Mouse (Mus musculus): ENCODE measurements around the gene Nrbp1.

Gene Nrbp1

DNA sequence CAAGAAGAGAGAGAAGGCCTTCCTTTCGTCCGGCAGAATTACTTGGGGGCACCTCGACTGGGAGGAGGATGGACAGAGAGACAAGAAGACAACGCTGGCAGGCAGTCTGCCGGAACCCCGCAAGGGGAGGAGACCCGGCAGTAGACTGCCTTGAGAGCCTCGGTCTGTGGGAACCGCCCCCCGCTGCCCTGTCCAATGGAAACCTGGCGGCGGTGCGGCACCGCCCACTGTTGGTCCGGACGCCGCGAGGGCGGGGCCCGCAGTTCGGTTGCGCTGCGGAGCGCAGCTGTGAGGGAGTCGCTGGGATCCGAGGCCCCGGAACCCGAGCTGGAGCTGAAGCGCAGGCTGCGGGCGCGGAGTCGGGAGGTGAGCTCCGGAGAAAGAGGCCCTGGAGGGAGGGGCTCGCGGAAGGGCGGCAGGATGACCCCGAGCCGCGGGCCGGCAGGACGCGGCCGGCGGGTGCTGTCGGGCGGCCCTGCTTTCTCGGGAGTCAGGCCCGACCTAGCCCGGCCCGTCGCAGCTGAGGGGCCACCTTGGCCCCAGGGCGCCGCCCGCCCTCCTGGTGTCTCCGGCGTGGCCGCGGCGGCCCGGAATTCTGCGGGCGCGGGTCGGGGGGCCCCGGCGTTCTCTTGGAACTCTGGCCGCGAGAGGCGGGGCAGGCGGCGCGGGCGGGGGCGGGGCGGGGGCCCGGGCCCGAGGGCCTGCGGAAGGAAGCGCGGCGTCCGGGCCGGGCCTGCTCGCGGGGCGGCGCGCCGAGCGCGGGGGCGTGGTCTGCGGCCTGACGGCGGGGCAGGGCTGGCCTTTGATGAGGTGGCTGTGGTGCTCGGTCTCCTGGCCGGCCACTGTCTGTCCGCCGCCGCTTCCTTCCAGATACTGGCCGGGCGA is at the start of gene Nrbp1, which contains the start of gene Gm9970:
Gene Nrbp1, plus strand, starts transcription at position 228 of the 885 bp plus-strand sequence.
Gene Gm9970, minus strand, starts transcription at position 596 of the 885 bp plus-strand sequence.
- DNase-seq, result peak; percentile 96

DNA sequence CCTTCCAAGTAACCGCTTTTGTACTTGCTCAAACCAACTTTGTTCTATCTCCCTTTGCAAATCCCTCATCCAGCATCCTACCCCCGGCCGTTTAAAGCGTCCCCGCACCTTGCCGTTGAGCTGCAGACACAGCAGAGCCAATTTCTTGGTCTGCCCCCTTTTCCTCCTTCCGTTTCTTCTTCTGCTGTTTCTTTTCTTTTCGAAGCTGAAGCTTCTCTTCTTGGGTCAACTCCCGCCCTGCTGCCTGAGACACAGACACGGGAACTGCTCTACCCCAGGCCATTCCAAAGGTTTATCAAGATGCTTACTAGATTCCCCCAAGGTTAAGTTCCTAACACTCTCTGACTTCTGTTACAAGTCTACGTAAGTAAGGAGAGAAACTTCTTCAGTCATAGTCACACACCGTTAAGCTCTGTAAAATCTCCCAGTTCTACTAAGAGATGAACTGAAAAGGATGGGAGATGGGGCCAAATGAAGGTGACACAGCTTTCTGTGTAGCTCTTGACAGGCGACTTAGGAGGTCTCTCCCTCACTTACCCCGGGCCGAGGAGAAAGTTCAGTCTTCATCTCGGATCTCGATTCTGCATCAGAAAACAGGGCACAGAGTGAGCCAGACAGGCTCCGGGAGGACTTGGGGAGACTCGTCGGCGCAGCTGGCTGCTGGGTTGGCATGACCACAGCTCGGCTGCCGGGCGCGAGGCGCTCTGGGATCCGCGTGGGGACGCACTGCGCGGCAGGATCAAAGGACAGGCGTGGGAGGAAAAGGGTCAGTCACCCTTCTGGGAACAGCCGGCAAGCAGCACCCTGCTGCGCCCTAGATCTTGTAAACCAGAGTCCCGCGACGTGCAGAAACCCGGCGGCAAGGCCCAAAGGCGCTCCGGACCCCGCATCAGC is 48.4 kb upstream of the Nrbp1 start:
- DNase-seq, result no peak

DNA sequence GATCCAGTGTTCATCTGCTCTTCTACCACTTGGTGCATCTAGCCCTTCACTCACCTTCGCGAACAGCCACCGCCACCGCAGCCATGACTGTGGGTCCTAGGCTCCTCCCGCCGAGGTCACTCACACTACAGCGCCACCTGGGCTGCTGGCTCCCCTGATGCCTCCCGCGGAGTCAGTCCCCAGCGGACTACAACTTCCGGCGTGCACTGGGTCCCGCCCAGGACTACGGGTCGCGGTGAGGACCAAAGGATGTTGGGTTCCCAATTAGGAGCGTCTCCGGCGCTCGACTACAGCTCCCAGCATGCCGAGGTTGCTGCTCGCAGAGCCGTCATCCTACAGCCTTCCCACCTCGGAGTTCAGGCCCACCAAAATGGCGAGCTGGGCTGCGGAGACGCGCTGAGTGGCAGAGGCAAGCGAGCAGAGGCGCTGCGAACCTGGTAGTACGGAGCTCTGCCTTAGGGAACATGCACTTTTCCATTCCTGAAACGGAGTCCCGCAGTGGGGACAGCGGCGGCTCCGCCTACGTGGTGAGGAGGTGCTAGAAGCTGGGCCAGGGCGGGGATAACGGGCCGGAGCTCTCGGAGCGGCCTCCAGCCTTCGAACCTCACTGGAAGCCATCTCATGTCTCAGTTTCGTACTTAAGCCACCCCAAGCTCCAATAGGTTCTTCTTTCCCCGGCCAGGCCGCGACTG is 47.6 kb upstream of the Nrbp1 start, which contains the start of the genes Snx17 and Eif2b4:
Gene Snx17, plus strand, starts transcription at position 289 of the 692 bp plus-strand sequence.
Gene Eif2b4, minus strand, starts transcription at position 492 of the 692 bp plus-strand sequence.
- peak; percentile 100 for DNase-seq

DNA sequence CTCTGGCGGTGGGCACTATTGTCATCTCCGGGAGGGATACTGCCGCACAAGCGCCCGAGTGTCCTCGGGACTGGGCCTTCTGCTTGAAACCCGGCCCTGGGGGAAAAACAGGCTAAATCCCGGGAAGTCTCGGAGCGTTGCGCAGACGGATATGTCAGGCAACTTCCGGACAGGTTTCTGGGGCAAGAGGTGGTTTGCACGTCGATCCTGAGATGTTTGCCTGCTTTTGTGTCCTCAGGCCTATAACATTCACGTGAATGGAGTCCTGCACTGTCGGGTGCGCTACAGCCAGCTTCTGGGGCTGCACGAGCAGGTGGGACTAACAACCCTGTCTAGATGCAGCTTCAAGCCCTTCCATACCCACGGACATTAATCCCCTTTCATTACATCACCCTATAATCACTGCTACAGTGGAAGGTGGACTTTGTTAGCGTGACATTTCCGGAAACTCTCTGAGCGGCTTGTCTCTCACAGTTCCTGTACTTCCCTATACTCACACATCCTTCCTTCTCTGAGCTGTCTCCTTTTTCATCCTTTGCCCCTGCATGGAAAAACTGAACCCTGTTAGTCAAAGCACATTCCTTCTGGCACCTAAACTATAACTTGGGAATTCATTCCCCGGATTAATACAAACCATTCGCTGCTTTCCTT is 46.9 kb upstream of the Nrbp1 start:
- DNase-seq, result no peak

DNA sequence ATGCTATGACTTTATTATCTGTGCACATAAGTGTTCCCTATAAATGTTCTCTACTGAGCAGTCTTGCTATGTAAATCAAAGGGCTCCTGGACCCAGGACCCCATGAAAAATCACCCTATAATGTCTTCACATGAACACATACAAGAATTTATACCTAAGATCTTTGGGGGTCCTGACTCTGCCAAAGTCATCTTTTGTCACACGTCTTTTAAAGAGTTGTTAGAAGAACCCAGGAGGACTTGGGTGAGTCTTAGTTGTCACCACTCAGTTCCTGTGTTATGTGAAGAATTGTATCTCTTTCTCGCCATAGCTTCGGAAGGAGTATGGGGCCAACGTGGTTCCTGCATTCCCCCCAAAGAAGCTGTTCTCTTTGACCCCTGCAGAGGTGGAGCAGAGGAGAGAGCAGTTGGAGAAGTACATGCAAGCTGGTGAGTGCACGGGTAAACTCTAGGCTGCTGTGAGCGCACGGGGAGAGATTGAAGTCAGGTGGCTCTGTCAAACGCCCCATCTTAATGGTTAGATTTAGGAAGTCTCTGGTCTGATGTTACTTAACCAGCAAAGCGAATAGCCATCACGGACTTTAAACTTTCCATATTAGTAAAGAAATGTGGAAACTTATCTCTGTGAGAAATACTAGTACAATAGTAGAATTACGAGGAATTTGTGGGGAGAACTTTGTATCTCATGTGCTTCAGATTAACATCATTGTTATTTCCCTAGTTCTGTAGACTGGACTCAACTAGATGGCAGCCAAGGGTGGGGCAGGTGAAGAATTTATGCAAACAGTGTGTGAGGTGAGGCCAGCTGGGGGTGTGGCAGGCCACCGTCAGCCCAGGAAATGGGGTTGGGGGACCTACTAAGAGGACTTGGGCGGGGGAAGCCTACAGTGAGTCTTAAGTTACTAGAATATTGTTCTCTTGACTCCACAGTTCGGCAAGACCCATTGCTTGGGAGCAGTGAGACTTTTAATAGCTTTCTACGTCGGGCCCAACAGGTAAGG is 45.9 kb upstream of the Nrbp1 start:
- DNase-seq, result no peak

DNA sequence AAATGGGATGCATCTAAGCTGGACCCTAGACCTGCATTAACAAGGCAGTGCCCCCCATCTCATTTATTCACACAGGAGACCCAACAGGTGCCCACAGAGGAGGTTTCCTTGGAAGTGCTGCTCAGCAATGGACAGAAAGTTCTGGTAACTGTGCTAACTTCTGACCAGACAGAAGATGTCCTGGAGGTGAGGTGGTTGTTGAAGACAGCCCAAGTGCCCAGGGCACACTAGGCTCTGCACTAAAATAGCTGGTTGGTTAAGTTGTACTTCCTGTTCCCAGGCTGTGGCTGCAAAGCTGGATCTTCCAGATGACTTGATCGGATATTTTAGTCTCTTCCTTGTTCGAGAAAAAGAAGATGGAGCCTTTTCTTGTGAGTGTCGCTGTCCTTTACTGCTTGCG is 45.0 kb upstream of the Nrbp1 start:
- no peak for DNase-seq

DNA sequence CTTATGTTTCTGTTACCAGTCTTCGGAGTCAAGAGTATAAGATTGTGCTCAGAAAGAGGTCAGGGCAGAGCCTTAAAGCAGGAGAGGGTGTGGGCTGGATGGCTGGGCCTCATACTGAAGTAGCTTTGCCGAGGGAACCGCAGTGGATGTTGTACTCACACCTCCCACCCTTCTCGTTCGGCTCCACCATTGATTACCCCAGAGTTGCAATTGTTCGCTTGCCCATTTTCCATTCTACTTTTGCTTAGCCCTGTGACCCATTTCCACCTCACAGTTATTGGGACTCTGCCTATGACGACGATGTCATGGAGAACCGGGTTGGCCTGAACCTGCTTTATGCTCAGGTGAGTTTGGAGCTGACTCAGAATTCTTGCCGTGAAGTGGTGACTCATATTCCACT is 44.5 kb upstream of the Nrbp1 start:
- no peak for DNase-seq

DNA sequence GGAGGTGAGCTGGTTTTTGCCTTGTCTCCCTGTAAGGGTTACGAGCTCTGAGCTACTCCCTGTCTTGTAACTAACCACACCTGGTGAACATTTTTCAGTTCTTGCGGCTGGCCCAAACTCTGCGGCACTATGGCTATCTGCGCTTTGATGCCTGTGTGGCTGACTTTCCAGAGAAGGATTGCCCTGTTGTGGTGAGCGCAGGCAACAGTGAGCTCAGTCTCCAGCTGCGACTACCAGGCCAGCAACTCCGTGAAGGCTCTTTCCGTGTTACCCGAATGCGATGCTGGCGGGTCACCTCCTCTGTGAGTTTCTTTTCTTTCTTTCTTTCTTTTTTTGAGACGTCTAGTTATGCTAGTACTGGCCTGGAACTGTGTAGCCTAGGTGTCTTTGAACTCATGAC is 43.6 kb upstream of the Nrbp1 start:
- no peak for DNase-seq

DNA sequence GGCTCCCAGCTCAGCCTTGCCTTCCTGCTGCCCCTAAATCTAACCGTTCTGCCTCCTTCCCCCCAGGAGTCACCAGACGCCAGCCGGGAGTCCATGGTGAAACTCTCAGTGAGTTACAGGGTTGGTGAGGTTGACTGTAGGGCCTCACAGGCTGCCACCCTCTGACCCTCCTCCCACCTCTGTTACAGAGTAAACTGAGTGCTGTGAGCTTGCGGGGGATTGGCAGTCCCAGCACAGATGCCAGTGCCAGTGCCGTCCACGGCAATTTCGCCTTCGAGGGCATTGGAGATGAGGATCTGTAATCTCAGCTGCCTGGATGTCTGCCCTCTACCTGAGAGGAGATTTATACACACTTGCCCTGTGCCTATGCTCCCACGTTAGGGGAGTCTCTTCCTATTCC is 42.5 kb upstream of the Nrbp1 start:
- DNase-seq, result no peak

DNA sequence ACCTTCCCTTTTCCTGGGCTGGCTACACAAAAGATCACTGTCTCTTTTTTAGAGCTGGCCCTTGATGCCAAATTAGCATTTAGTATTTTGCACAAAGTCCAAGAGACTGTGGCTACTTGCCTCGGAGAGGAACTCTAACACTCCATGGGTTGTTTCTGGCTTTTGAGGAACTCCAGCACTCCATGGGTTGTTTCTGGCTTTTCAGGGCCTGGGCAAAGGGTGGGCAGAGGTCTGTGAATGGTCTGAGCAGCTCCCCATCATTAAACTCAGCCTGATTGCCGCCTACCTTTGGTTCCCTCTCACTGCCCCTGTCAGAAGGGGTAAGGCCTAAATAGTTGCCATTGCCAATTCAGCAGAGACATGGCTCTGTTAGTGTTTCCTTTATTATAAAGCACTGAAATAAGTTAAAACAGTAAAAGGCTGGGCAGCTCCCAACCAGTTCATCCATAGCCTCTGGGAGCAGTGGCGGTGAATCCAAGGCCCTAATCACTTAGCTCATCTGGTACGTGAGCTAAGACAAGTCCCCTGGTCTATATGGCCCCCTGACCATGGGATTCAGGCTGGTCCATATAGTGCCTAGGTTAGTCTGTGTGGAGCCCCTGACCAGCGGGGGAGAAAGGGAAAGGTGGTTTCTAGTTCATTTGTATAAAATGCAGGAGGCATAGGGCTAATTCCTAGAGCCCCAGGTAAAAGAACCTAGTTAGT is 41.9 kb upstream of the Nrbp1 start:
- DNase-seq, result no peak

DNA sequence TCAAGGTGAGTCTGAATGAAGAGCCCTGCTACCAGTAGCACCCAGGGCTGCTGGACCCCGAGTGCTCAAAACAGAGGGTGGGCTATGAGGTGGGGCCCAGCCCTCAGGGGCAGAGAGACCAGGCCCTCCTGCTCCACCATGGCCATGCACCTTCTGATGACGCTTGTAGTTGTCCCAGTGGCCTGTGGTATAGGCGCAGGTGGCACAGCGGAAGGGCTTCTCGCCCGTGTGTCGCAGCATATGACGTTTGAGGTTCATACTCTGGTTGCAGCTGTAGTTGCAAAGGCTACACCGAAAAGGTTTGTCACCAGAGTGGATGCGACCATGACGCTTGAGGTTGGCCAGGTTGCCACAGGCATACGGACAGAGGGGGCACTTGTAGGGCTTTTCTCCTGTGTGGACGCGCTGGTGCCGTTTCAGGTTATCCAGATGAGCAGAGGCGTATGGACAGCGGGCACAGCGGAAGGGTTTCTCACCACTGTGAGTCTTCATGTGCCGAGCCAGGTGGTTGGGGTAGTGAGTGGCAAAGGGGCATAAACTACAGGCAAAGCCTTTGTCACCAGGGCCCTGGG is 41.3 kb upstream of the Nrbp1 start:
- DNase-seq, result no peak

DNA sequence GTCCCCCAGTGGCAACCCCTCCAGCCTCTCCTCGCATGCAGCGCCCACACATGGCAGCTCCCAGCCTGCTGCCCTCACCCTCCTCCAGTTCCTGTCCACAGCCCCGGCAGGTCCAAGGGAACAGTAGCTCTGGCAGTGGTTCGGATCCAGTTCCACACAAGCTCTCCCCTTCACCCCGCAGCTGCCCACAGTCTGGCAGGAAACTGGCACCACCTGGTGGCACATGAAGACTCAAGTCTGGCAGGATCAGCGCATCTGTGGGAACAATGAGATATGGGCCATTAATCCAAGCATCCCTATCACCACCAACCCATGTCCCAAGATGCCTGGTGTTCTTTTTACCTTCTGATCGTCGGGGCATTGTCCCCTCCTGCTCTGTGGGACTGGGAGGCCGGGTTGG is 40.8 kb upstream of the Nrbp1 start:
- no peak for DNase-seq

DNA sequence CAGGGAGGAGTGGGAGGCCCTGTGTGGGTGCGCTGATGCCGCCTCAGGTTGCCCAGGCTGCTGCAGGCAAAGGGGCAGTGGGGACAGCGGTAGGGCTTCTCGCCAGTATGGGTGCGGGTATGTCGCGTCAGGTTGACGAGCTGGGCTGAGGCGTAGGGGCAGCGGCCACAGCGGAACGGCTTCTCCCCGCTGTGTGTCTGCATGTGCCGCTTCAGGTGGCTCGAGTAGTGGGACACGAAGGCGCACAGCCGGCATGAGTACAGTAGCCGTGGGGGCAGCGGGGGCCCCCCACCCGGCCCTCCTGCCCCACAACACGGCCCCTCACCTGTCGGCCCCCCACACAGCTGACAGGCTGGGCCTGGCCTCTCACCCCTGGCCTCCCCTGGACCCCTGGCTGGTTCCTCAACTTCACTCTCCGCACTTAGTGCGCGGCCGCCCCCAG is 40.3 kb upstream of the Nrbp1 start:
- DNase-seq, result no peak

DNA sequence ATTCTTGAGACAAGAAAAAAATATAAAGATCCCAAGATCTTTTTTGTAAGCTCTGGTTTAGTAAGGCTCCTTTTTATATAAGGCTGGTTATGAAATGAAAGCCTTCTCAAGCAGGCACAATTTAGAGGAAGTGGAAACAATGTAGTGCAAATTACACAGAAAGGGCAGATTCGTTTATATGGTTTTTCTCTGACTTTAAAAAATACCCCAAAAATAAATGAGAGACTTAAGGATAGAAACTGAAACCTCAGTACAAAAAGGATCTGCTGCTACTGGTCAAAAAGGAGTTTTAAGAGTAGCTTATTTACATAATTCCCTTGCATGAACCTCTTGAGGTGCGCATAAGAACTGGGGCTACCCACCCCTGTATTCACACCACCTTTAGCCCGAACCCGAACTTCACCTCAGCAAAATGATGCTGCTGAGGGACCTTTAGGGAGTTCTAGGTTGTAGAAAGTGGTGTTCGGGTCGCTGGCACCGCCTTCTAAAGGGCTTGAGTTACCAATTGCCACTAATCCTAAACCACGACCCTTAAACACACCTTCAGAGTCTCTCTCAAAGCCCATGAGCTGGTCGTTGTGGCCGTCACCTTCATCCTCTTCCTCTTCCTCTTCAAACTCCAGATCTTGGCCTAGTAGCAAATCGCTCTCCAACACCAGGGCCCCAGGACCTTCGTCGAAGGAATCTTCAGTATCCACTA is 39.5 kb upstream of the Nrbp1 start:
- no peak for DNase-seq

DNA sequence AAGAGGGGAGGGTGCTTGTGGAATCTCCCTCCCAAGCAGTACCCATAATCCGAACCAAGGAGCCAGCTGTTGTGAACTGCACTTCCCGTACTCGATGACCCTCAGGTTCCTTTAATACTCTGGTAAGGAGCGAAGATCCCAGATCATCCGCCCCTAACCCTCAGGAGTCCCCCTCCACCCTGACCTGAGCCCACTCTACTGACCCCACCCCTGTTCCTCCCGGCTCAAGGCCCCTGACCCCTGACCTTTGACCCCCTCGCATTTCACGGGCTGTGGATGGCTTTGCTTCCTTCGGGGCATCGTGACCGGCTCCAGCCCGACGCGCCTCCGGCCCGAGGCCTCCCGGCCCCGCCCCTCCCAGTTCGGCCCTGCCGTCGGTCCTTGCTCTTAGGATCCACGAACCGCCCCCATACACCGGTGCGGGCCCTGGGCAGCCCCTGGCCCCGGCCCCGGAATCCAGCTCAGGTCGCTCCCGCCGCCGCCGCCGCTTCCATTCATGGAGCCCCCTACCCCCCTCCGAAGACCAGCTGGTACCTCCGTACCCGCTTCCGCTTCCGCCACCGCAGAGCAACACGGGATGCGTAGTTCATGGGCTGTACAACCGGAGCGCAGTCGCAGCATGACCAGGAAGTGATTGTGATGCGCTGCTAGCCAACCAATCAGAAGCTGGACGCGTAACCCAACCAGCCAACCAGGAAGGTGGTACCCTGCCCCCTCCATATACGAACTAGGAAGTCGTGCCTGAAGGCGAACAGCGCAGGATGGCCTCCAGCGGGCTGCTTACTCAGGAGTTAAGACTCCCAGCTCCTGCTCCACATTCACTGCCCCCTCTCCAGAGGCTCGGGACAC is 38.7 kb upstream of the Nrbp1 start, which contains the start of gene Zfp513:
Gene Zfp513, minus strand, starts transcription at position 562 of the 849 bp plus-strand sequence.
- peak; percentile 94 for DNase-seq

DNA sequence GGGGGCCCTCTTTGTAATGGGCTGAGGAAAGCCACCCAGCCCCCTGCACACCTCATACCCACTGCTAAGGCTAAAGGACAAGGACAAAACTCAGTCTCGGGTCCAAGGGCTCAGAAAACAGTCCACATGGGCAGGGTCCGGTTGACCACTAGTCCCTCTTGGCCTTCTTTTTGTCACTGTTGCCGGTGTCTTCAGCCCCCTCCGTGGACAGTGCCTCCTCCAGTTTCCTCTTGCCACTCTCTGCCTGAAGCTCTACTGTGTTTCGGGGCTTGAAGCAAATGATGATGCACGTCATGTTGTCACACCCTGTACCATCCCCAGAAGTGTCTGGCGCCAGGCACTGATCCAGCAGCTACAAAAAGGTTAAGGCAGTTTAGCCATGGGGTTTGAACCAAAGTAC is 37.7 kb upstream of the Nrbp1 start:
- DNase-seq, result no peak

DNA sequence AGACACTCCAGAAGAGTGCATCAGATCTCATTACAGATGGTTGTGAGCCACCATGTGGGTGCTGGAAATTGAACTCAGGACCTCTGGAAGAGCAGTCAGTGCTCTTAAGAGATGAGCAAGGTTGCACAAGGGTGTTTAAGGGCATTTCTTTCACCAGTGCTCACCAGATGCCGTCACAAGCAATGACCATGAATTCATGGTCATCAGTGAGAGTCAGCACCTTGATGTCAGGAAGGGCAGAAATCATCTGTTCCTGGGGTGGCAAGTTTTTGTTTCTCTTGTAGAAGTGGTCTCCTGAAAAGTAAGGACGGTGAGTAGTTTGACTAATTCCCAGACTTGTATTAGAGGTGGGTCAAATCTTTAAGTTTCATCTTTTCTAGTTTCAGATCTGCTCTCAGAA is 36.8 kb upstream of the Nrbp1 start:
- no peak for DNase-seq

DNA sequence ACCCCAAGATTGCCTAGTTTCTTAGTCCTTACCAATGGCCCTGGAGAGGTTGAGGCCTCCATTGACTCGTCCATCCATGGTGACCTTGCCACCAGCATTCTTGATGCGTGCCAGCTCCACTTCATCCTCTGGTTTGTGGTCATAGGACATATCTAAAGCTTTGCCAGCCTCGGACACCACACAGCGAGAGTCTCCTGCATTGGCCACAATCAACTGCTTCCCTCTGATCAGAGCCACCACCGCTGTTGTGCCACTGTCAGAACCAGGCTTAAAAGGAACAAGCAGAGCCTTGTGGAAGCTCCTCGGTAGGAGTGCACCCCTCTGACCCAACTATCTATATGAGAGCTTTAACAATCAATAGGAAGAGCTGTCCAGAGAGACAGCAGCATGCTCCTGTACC is 36.2 kb upstream of the Nrbp1 start:
- no peak for DNase-seq

Measured in kidney, adult 18-20 months (tissue).